Mouse (Mus musculus): ENCODE results near the gene Gm3043.
"Not testable (repeated sequence)": the region's sequence is repeated elsewhere in the genome, so short reads cannot be mapped to it uniquely, and the experiment has no call there.

The Gm3043 gene

DNA sequence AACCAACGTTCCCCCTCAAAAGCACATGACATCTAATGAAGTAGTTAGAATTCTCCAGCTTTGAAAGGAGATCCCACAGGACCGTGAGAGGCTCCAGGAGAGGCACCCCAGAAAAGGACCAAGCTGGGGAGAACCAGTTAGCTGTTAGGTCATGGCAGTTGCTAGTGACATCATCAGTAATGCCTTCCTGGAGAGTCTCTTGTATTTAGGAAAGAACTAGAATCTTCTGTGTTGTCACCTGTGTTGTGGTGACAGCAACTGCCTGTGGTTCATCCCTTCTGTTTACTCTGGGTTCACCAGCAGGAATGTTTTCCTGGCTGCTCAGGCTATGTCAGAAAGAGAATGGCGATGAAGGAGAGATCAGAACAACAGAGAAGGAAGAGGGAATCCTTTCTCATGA, at the start of gene Gm3043:
TSS of gene Gm3043 (plus strand) at position 301 of the 400 bp plus-strand sequence.
- DNase-seq (ENCODE audit: inconsistent ontology term): not testable (repeated sequence)

DNA sequence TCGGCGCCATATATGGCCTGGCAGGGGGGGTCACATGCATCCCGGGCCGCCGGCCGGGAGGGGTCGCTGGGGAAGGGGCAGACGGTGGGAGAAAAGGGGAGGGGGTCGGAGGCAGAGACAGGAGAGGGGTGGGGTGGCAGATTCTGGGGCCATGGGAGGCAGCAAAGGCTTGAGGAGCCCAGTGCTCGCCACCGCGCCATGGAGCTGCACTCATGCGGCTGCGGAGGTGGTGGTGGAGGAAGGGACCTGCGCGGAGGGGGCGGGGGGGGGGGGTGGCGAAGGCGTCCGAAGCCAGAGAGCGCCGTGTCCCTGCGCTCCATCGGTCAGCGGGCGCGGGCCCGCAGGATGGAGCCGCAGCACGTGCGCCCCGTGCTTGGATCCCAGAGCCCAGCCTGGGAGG, 36.9 kb upstream of the Gm3043 start, which contains the start of gene Gm3020:
TSS of gene Gm3020 (plus strand) at position 301 of the 400 bp plus-strand sequence.
- not testable (repeated sequence) for DNase-seq (ENCODE audit: inconsistent ontology term)
